Mouse (Mus musculus) MEL (cell line): ENCODE results near the gene Tnni3k.

Experiments used
- CTCF ChIP-seq, 3 experiments: IDR thresholded peaks in 2 of 3; conservative IDR thresholded peaks in 1 of 3; 2 replicates each; pipeline ENCODE4 v1.5.1; 2011 to 2012; ENCODE audit warnings: low read length in 3 of 3, low read depth in 2 of 3, mild to moderate bottlenecking in 2 of 3, improper control_type of control experiment in 1 of 3, inconsistent platforms in 1 of 3, mixed read lengths in 1 of 3, moderate library complexity in 1 of 3; ENCODE audit not compliant: control insufficient read depth in 1 of 3, insufficient read depth in 1 of 3, poor library complexity in 1 of 3, severe bottlenecking in 1 of 3
- E2F4 ChIP-seq: IDR thresholded peaks from 2 replicates; pipeline ENCODE4 v1.6.1; 2011; ENCODE audit warnings: low read depth, low read length, improper control_type of control experiment, borderline replicate concordance
- EP300 ChIP-seq, 2 experiments: IDR thresholded peaks; 2 replicates each; pipeline ENCODE4 v1.6.1; 2011; ENCODE audit warnings: improper control_type of control experiment in 2 of 2, low read length in 2 of 2, low read depth in 1 of 2, mild to moderate bottlenecking in 1 of 2
- GATA1 ChIP-seq: IDR thresholded peaks from 2 replicates; pipeline ENCODE4 v1.6.1; 2011; ENCODE audit warnings: low read depth, low read length, improper control_type of control experiment
- MAX ChIP-seq: IDR thresholded peaks from 2 replicates; pipeline ENCODE4 v1.6.1; 2011; ENCODE audit warnings: low read length, improper control_type of control experiment
- MEF2A ChIP-seq: IDR thresholded peaks from 2 replicates; pipeline ENCODE4 v1.6.1; 2014; ENCODE audit warnings: low read depth, mild to moderate bottlenecking, inconsistent platforms, low read length, improper control_type of control experiment; ENCODE audit not compliant: poor library complexity, insufficient replicate concordance, severe bottlenecking; ENCODE audit errors: extremely low read depth
- POLR2A ChIP-seq, 2 experiments: IDR thresholded peaks; 2 replicates each; pipeline ENCODE4 v1.6.1; 2011 to 2012; ENCODE audit warnings: low read length in 2 of 2, mild to moderate bottlenecking in 2 of 2, control low read depth in 1 of 2, improper control_type of control experiment in 1 of 2, low read depth in 1 of 2, moderate library complexity in 1 of 2; ENCODE audit not compliant: control insufficient read depth in 1 of 2, insufficient read depth in 1 of 2, poor library complexity in 1 of 2
- POLR2AphosphoS2 ChIP-seq: IDR thresholded peaks from 2 replicates; pipeline ENCODE4 v1.6.1; 2011; ENCODE audit warnings: low read length, improper control_type of control experiment
- RAD21 ChIP-seq: IDR thresholded peaks from 2 replicates; pipeline ENCODE4 v1.6.1; 2011; ENCODE audit warnings: mild to moderate bottlenecking, low read depth, low read length, improper control_type of control experiment
- RCOR1 ChIP-seq: IDR thresholded peaks from 2 replicates; pipeline ENCODE4 v1.6.1; 2012; ENCODE audit warnings: low read depth, mild to moderate bottlenecking, inconsistent platforms, low read length, improper control_type of control experiment
- SIN3A ChIP-seq: IDR thresholded peaks from 2 replicates; pipeline ENCODE4 v1.6.1; 2012; ENCODE audit warnings: low read length, improper control_type of control experiment, inconsistent platforms
- TCF12 ChIP-seq: IDR thresholded peaks from 2 replicates; pipeline ENCODE4 v1.6.1; 2014; ENCODE audit warnings: low read depth, mild to moderate bottlenecking, inconsistent platforms, low read length, improper control_type of control experiment, moderate library complexity
- UBTF ChIP-seq: IDR thresholded peaks from 2 replicates; pipeline ENCODE4 v1.6.1; 2012; ENCODE audit warnings: low read depth, mild to moderate bottlenecking, inconsistent platforms, low read length, improper control_type of control experiment, moderate library complexity, borderline replicate concordance; ENCODE audit not compliant: insufficient read depth

DNA sequence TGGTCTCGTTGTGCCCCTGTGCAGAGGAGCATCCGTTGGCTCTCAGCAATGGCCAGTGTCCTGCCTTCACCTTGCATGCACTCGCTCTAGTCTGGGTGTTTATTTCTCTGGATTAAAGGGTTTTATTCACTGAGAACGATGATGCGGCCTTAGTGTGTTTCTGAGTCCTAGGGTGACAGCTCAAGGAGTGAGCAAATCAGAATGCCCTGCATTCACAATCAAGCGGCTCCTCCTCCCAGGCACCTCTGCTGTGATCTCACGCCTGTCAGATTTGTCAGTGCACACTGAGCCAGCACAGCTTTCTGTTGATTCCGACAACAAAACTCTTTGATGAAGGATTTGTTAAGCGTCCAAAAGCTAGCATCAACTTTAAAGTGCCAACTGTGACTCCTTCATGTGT, 243.9 kb downstream of the Tnni3k start:
- TF ChIP-seq POLR2AphosphoS2 (no peak), CTCF (IDR thresholded peaks at IDR 0.05 in 2 of 3, conservative IDR thresholded peaks at IDR 0.05 in 1 of 3; ENCODE audit: control insufficient read depth in 1 of 3, insufficient read depth in 1 of 3, low read depth in 2 of 3, low read length in 3 of 3, poor library complexity in 1 of 3, severe bottlenecking in 1 of 3) (no peak), GATA1 (no peak), POLR2A (IDR thresholded peaks at IDR 0.05; ENCODE audit: control insufficient read depth in 1 of 2, insufficient read depth in 1 of 2, low read depth in 1 of 2, low read length in 2 of 2, poor library complexity in 1 of 2) (no peak), MAX (no peak), UBTF (no peak), EP300 (IDR thresholded peaks at IDR 0.05; ENCODE audit: low read depth in 1 of 2, low read length in 2 of 2) (no peak), TCF12 (no peak), RCOR1 (no peak), MEF2A (no peak), E2F4 (no peak), RAD21 (no peak), SIN3A (no peak)
